ENCODE assay signal across 8 mouse cellular contexts in the genomic region with DNA sequence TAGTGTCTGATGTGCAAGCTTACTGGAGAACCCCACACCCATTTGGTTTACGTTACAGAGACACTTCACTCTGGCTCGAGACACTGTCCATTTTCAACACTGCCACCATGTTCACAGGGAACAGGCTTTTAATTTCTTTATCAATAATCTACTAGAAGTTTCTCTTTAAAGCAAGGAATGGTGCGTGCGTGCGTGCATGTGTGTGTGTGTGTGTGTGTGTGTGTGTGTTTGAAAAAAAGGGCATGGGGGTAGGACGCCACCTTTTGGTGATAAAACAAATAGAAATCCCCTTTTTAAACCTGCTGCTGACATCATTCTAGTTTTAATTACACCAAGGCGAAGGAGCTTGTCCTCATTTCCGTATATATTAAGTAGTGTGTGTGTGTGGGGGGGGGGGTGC. TPM values are rescaled to one million over a fixed set of nuclear protein-coding genes. Genes with fewer than 3 reads are reported as not detected.
A peak's percentile ranks its signal among the peaks of the same experiment; 100 is the strongest.
DNase-seq lines count a peak whose midpoint lies in the region; ATAC-seq and TF ChIP-seq lines count a peak whose summit lies in the region.

No protein-coding gene starts in this region.

- peak; percentile 39; the same call in 1 of the 2 replicates for TF ChIP-seq CTCF in kidney, adult 2 months (conservative IDR thresholded peaks at IDR 0.05; ENCODE audit: insufficient read depth, insufficient read length, low read depth, low read length)

- H3K4me3 ChIP-seq in kidney, adult 2 months (ENCODE audit: insufficient read depth, low read depth, low read length) = no peak overlapping the region

- TF ChIP-seq POLR2A in kidney, adult 2 months (IDR thresholded peaks at IDR 0.05; ENCODE audit: low read depth, low read length) = no peak

- ATAC-seq in megakaryocyte progenitor cell, adult 5-6 weeks (replicated peaks; ENCODE audit: poor library complexity) = peak; percentile 17; the same call in 1 of the 2 replicates

- no peaks in the 10 kb centered on the region for H3K4me1 ChIP-seq in kidney, adult 2 months (ENCODE audit: control insufficient read depth, insufficient read depth, low read length)

- WGBS in kidney, adult 2 months = 39% methylated on average over 8 of the region's 8 CpGs

- DNase-seq in adrenal gland, postnatal 10 days = peak; percentile 46
- no peak for DNase-seq in adrenal gland, adult 18-20 months (ENCODE audit: low spot score in 2 of 2)
- DNase-seq in kidney, adult 2 months = peak; percentile 51
- no peak for DNase-seq in kidney, adult 11 months
- peak; percentile 47 for DNase-seq in testis, postnatal 10 days (ENCODE audit: low spot score)
- no peak for DNase-seq in testis, postnatal 14 days (ENCODE audit: low spot score)
- DNase-seq in urinary bladder, postnatal 36 days (ENCODE audit: low spot score in 2 of 2) = no peak

- H3K27ac ChIP-seq in kidney, adult 2 months (ENCODE audit: insufficient read depth, low read depth, low read length) = no peak overlapping the region

- no peaks in the 10 kb centered on the region for H3K36me3 ChIP-seq in kidney, adult 2 months (ENCODE audit: control insufficient read depth, insufficient read depth, low read length)

- H3K27me3 ChIP-seq in kidney, adult 2 months (replicated peaks; ENCODE audit: control insufficient read depth, insufficient read depth, low read length) = no peaks in the 10 kb centered on the region

RNA-seq across cellular contexts. Expression of a gene that starts 2.8 kb away (rescaled TPM):
- total RNA-seq in adrenal gland, postnatal 10 days (2021) = 10 to 100 TPM; 44.7 to 51.6 TPM
- 10 to 100 TPM; 35.8 to 46.8 TPM for total RNA-seq in adrenal gland, adult 18-20 months (2021)
- 28.2 and 32.8 TPM in 2 replicates for polyA plus RNA-seq in kidney, adult 2 months (2012; rRNA removed)
- total RNA-seq in megakaryocyte progenitor cell, adult 5-6 weeks (2015) = 72.1 and 97.3 TPM in 2 replicates
- total RNA-seq in megakaryocyte progenitor cell, adult 5-6 weeks (2017) = 49.5 and 50.1 TPM in 2 replicates

Comparison
In these comparisons a context has a peak if more than half of its experiments do, and no peak if none do; other contexts are left out.
1. DNase-seq: peak in adrenal gland, postnatal 10 days (single experiment), kidney, adult 2 months (single experiment) and testis, postnatal 10 days (single experiment); none in adrenal gland, adult 18-20 months (0 of 2), kidney, adult 11 months (single experiment), testis, postnatal 14 days (single experiment) and urinary bladder, postnatal 36 days (0 of 2).